Comparison of ENCODE assay signal across 17 mouse cellular contexts in the genomic region with DNA sequence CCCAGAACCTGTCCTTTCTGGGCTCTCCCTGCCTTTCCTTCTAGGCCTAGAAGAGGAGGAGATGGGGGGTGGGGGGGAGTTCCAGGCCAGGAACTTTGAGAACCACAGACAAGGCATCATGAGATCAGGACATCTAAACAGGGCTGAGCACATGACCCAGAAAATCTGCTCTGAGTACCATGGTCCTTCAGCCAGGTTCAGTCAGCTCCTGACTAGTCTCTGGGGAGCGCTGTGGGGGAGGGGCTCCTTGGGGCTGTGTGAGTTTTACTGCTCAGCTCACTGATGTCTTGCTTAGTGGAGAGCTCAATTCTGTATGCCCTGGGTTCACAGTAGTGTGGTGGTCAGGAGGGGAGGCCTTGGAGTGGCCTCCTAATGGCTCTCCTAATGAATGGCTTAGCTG. TPM values are rescaled to one million over a fixed set of nuclear protein-coding genes. Genes with fewer than 3 reads are reported as not detected.
DNase-seq lines count a peak whose midpoint lies in the region; ATAC-seq and TF ChIP-seq lines count a peak whose summit lies in the region.
"Had no signal": no experiment of that assay in that cellular context is flagged by ENCODE, and none has a peak within 500 bp of the region (broad histone marks: within the 10 kb centered on the region; RNA-seq: fewer than 3 reads in every experiment).

No protein-coding gene starts in this region.

- ATAC-seq in hindbrain, embryonic 15.5 days (ENCODE audit: low FRiP score, low read depth): peak; percentile 31; the same call in 1 of the 2 replicates
- ATAC-seq in hindbrain, postnatal 0 days: no peak; the same call in 1 of the 2 replicates
- peak; percentile 35; the same call in 1 of the 2 replicates for ATAC-seq in midbrain, embryonic 15.5 days (replicated peaks)
- ATAC-seq: forebrain, embryonic 14.5 days; inflammation-experienced regulatory T-cells, adult 6 months; lung, postnatal 0 days had no signal

- H3K9ac ChIP-seq in hindbrain, embryonic 15.5 days: no peak overlapping the region
- H3K9ac ChIP-seq in hindbrain, postnatal 0 days (replicated peaks; ENCODE audit: low read length): no peak overlapping the region
- no peak overlapping the region for H3K9ac ChIP-seq in midbrain, embryonic 15.5 days
- H3K9ac ChIP-seq: embryonic facial prominence, embryonic 13.5 days; liver, embryonic 13.5 days had no signal

- WGBS in hindbrain, embryonic 15.5 days: 88% methylated on average over 1 of the region's 1 CpGs
- WGBS in hindbrain, postnatal 0 days: 88% methylated on average over 1 of the region's 1 CpGs
- 75% methylated on average over 1 of the region's 1 CpGs for WGBS in midbrain, embryonic 15.5 days
- WGBS in midbrain, embryonic 10.5 days: 88% methylated on average over 1 of the region's 1 CpGs

- no peak for TF ChIP-seq CTCF in hindbrain, postnatal 0 days (IDR thresholded peaks at IDR 0.05; ENCODE audit: low read depth)

- H3K27me3 ChIP-seq in hindbrain, embryonic 15.5 days: no peaks in the 10 kb centered on the region
- H3K27me3 ChIP-seq in hindbrain, postnatal 0 days (ENCODE audit: insufficient read depth, low read length): no peaks in the 10 kb centered on the region
- H3K27me3 ChIP-seq in midbrain, embryonic 15.5 days (replicated peaks): no peaks in the 10 kb centered on the region
- H3K27me3 ChIP-seq in midbrain, embryonic 10.5 days (ENCODE audit: low read depth, poor library complexity, severe bottlenecking): no peaks in the 10 kb centered on the region
- H3K27me3 ChIP-seq: embryonic facial prominence, embryonic 13.5 days; liver, embryonic 13.5 days had no signal

- H3K4me3 ChIP-seq in hindbrain, embryonic 15.5 days: no peak overlapping the region
- H3K4me3 ChIP-seq in hindbrain, postnatal 0 days (ENCODE audit: low read length): no peak overlapping the region
- no peak overlapping the region for H3K4me3 ChIP-seq in midbrain, embryonic 15.5 days
- H3K4me3 ChIP-seq in midbrain, embryonic 10.5 days: no peak overlapping the region
- H3K4me3 ChIP-seq: embryonic facial prominence, embryonic 13.5 days; heart, adult 2 months; liver, embryonic 13.5 days had no signal

- H3K9me3 ChIP-seq in hindbrain, embryonic 15.5 days: no peaks in the 10 kb centered on the region
- no peaks in the 10 kb centered on the region for H3K9me3 ChIP-seq in hindbrain, postnatal 0 days (ENCODE audit: low read length)
- no peaks in the 10 kb centered on the region for H3K9me3 ChIP-seq in midbrain, embryonic 15.5 days
- no peaks in the 10 kb centered on the region for H3K9me3 ChIP-seq in midbrain, embryonic 10.5 days (replicated peaks)
- H3K9me3 ChIP-seq: embryonic facial prominence, embryonic 13.5 days; liver, embryonic 13.5 days had no signal

- H3K27ac ChIP-seq in hindbrain, embryonic 15.5 days (replicated peaks): no peak overlapping the region
- H3K27ac ChIP-seq in hindbrain, postnatal 0 days: no peak overlapping the region
- H3K27ac ChIP-seq in midbrain, embryonic 15.5 days: no peak overlapping the region
- no peak overlapping the region for H3K27ac ChIP-seq in midbrain, embryonic 10.5 days (replicated peaks)
- H3K27ac ChIP-seq: embryonic facial prominence, embryonic 13.5 days; heart, adult 2 months; liver, embryonic 13.5 days had no signal

- no peaks in the 10 kb centered on the region for H3K4me1 ChIP-seq in hindbrain, embryonic 15.5 days (replicated peaks)
- 0 out of 2 replicates have a peak, but pooled peaks cover 3% of the 10 kb centered on the region for H3K4me1 ChIP-seq in hindbrain, postnatal 0 days (ENCODE audit: insufficient read depth, low read length)
- H3K4me1 ChIP-seq in midbrain, embryonic 15.5 days: no peaks in the 10 kb centered on the region
- peaks cover 4% of the 10 kb centered on the region; the same call in 1 of the 2 replicates for H3K4me1 ChIP-seq in midbrain, embryonic 10.5 days

- no peaks in the 10 kb centered on the region for H3K36me3 ChIP-seq in hindbrain, embryonic 15.5 days
- no peaks in the 10 kb centered on the region for H3K36me3 ChIP-seq in hindbrain, postnatal 0 days (ENCODE audit: insufficient read depth, low read length)
- H3K36me3 ChIP-seq in midbrain, embryonic 15.5 days (replicated peaks): no peaks in the 10 kb centered on the region
- H3K36me3 ChIP-seq in midbrain, embryonic 10.5 days: no peaks in the 10 kb centered on the region
- H3K36me3 ChIP-seq: embryonic facial prominence, embryonic 13.5 days; liver, embryonic 13.5 days had no signal

- H3K4me2 ChIP-seq in hindbrain, embryonic 15.5 days: no peak overlapping the region
- H3K4me2 ChIP-seq in hindbrain, postnatal 0 days (ENCODE audit: low read depth, low read length): no peak overlapping the region
- H3K4me2 ChIP-seq in midbrain, embryonic 15.5 days: no peak overlapping the region
- H3K4me2 ChIP-seq: embryonic facial prominence, embryonic 13.5 days; liver, embryonic 13.5 days had no signal

- peak; percentile 31 for DNase-seq in adrenal gland, postnatal 10 days
- DNase-seq in adrenal gland, postnatal 36 days: no peak
- no peak for DNase-seq in hindbrain, postnatal 0 days (ENCODE audit: low spot score)
- DNase-seq in midbrain, embryonic 10.5 days (ENCODE audit: low spot score): no peak
- peak; percentile 32 to 54 for DNase-seq in kidney, postnatal 4 days
- DNase-seq in ovary, postnatal 14 days (ENCODE audit: low spot score): no peak
- DNase-seq: cerebellum, adult 11 months; heart, adult 2 months; heart, postnatal 10 days; liver, embryonic 13.5 days; thymus, postnatal 4 days had no signal

RNA-seq across cellular contexts. Expression of a gene that starts 43.5 kb away (rescaled TPM):
- total RNA-seq in adrenal gland, postnatal 10 days (2021): 10 to 100 TPM; 43.6 to 52.7 TPM
- total RNA-seq in adrenal gland, postnatal 36 days (2021): 10 to 100 TPM; 41.7 to 74.9 TPM
- 7.8 and 22.5 TPM in 2 replicates for polyA plus RNA-seq in hindbrain, embryonic 15.5 days (2015; fragmentation: Nextera tagmentation; extraction: Ambion mirVana)
- 28.8 and 32.7 TPM in 2 replicates for total RNA-seq in hindbrain, postnatal 0 days (2014; rRNA removed)
- polyA plus RNA-seq in hindbrain, postnatal 0 days (2015; fragmentation: Nextera tagmentation; extraction: Ambion mirVana): 4.2 and 8.5 TPM in 2 replicates
- 12.0 and 12.6 TPM in 2 replicates for polyA plus RNA-seq in midbrain, embryonic 15.5 days (2015; fragmentation: Nextera tagmentation; extraction: Ambion mirVana)
- polyA plus RNA-seq in midbrain, embryonic 10.5 days (2016; fragmentation: Nextera tagmentation; extraction: Ambion mirVana): 13.8 and 17.0 TPM in 2 replicates

Comparison
In these comparisons a context has a peak if more than half of its experiments do, and no peak if none do; other contexts are left out.
1. DNase-seq: peak in adrenal gland, postnatal 10 days (single experiment) and kidney, postnatal 4 days (2 of 2); none in adrenal gland, postnatal 36 days (0 of 2), hindbrain, postnatal 0 days (single experiment), midbrain, embryonic 10.5 days (single experiment) and ovary, postnatal 14 days (single experiment).